In the genomic region with DNA sequence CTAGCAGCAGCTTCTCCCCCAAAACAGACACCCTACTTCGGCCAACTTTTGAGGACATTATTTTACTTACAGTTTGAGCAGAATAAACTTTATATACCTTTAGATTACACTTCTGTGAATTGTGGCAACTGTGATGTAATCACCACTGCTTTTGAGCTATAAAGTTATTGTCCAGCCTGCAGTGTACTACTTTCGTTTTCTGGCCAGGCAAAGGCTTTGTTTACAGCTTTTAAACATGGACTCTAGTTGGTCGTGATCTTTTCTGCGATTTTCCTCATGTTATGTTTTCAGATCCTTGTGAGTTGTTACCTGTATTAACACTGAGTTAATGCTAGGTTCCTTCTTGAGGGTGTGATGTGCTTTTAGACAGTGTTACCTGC, we compare ENCODE assay signal across 8 mouse cellular contexts.
DNase-seq lines count a peak whose midpoint lies in the region; ATAC-seq lines count a peak whose summit lies in the region.

No protein-coding gene starts in this region.

- no peak for DNase-seq in kidney, adult 18-20 months
- DNase-seq in intestine, embryonic 14.5 days (ENCODE audit: low spot score), result no peak
- DNase-seq in midbrain, embryonic 14.5 days, result no peak
- DNase-seq in right cerebral cortex, postnatal 14 days, result no peak
- no peak for DNase-seq in ovary, adult 18-20 months (ENCODE audit: low spot score)
- DNase-seq in layer of hippocampus, postnatal 25 days (ENCODE audit: extremely low spot score in 1 of 2, low spot score in 1 of 2), result no peak

- H3K36me3 ChIP-seq in kidney, embryonic 16.5 days (ENCODE audit: insufficient read depth, low read length), result no peaks in the 10 kb centered on the region
- H3K36me3 ChIP-seq in intestine, embryonic 14.5 days (ENCODE audit: control insufficient read depth, insufficient read depth, low read length), result no peaks in the 10 kb centered on the region
- H3K36me3 ChIP-seq in midbrain, embryonic 14.5 days (ENCODE audit: control insufficient read depth, insufficient read depth, low read length), result no peaks in the 10 kb centered on the region

- H3K4me1 ChIP-seq in kidney, embryonic 16.5 days (ENCODE audit: insufficient read depth, low read length), result peaks cover 12% of the 10 kb centered on the region
- H3K4me1 ChIP-seq in brown adipose tissue, adult 24 weeks (ENCODE audit: control insufficient read depth, insufficient read depth, insufficient read length, low read length), result no peaks in the 10 kb centered on the region
- H3K4me1 ChIP-seq in intestine, embryonic 14.5 days (replicated peaks; ENCODE audit: control insufficient read depth, insufficient read depth, low read length), result 0 out of 2 replicates have a peak, but pooled peaks cover 4% of the 10 kb centered on the region
- peaks cover 4% of the 10 kb centered on the region; the same call in 1 of the 2 replicates for H3K4me1 ChIP-seq in midbrain, embryonic 14.5 days (ENCODE audit: control insufficient read depth, insufficient read depth, low read length)

- H3K27ac ChIP-seq in kidney, embryonic 16.5 days (ENCODE audit: low read length), result peak overlapping the region; percentile 98
- H3K27ac ChIP-seq in brown adipose tissue, adult 24 weeks (replicated peaks; ENCODE audit: low read depth, low read length), result peak overlapping the region; percentile 95
- peak overlapping the region; percentile 96 for H3K27ac ChIP-seq in intestine, embryonic 14.5 days (ENCODE audit: low read depth)
- peak overlapping the region; percentile 97 for H3K27ac ChIP-seq in midbrain, embryonic 14.5 days (replicated peaks; ENCODE audit: low read depth, low read length)

- peak overlapping the region; percentile 79 for H3K4me3 ChIP-seq in kidney, embryonic 16.5 days (ENCODE audit: low read length)
- peak overlapping the region; percentile 92 for H3K4me3 ChIP-seq in brown adipose tissue, adult 24 weeks (ENCODE audit: insufficient read depth, low read depth, low read length)
- peak overlapping the region; percentile 65 for H3K4me3 ChIP-seq in intestine, embryonic 14.5 days (ENCODE audit: low read depth, low read length)
- peak overlapping the region; percentile 68 for H3K4me3 ChIP-seq in midbrain, embryonic 14.5 days (replicated peaks; ENCODE audit: low read depth, low read length)

- H3K4me2 ChIP-seq in kidney, embryonic 16.5 days (replicated peaks; ENCODE audit: low read depth, low read length), result peak overlapping the region; percentile 71
- H3K4me2 ChIP-seq in intestine, embryonic 14.5 days (ENCODE audit: low read length), result peak overlapping the region; percentile 78
- H3K4me2 ChIP-seq in midbrain, embryonic 14.5 days (ENCODE audit: low read length), result peak overlapping the region; percentile 75

- H3K9me3 ChIP-seq in kidney, embryonic 16.5 days (ENCODE audit: low read length), result peaks cover 4% of the 10 kb centered on the region
- H3K9me3 ChIP-seq in intestine, embryonic 14.5 days (ENCODE audit: control insufficient read depth, low read length), result no peaks in the 10 kb centered on the region
- H3K9me3 ChIP-seq in midbrain, embryonic 14.5 days (ENCODE audit: control insufficient read depth, low read length), result no peaks in the 10 kb centered on the region

- peak overlapping the region; percentile 98 for H3K9ac ChIP-seq in kidney, embryonic 16.5 days (replicated peaks; ENCODE audit: low read length)
- peak overlapping the region; percentile 97 for H3K9ac ChIP-seq in intestine, embryonic 14.5 days (ENCODE audit: low read length)
- peak overlapping the region; percentile 95 for H3K9ac ChIP-seq in midbrain, embryonic 14.5 days (replicated peaks; ENCODE audit: low read length)

- WGBS in kidney, embryonic 16.5 days, result 36% methylated on average over 4 of the region's 4 CpGs
- WGBS in intestine, embryonic 14.5 days, result 32% methylated on average over 4 of the region's 4 CpGs
- WGBS in midbrain, embryonic 14.5 days, result 37% methylated on average over 4 of the region's 4 CpGs

- H3K27me3 ChIP-seq in kidney, embryonic 16.5 days (ENCODE audit: insufficient read depth, low read length), result no peaks in the 10 kb centered on the region
- H3K27me3 ChIP-seq in intestine, embryonic 14.5 days (replicated peaks; ENCODE audit: control insufficient read depth, insufficient read depth, low read length), result no peaks in the 10 kb centered on the region
- H3K27me3 ChIP-seq in midbrain, embryonic 14.5 days (ENCODE audit: control insufficient read depth, insufficient read depth, low read length), result no peaks in the 10 kb centered on the region

- ATAC-seq in kidney, embryonic 16.5 days (ENCODE audit: low FRiP score, low TSS enrichment), result peak; percentile 9; the same call in 1 of the 2 replicates
- ATAC-seq in intestine, embryonic 14.5 days (replicated peaks; ENCODE audit: low FRiP score, low TSS enrichment, low read depth), result peak; percentile 48; the same call in 1 of the 2 replicates
- ATAC-seq in midbrain, embryonic 14.5 days (ENCODE audit: low FRiP score, low TSS enrichment), result no peak
